Mouse (Mus musculus): ENCODE measurements around the gene Thoc6. TPM values are rescaled to one million over a fixed set of nuclear protein-coding genes. Genes with fewer than 3 reads are reported as not detected.

Gene Thoc6
- total RNA-seq, 2 experiments from 2014 or later = 9.3 to 10.8 TPM

DNA sequence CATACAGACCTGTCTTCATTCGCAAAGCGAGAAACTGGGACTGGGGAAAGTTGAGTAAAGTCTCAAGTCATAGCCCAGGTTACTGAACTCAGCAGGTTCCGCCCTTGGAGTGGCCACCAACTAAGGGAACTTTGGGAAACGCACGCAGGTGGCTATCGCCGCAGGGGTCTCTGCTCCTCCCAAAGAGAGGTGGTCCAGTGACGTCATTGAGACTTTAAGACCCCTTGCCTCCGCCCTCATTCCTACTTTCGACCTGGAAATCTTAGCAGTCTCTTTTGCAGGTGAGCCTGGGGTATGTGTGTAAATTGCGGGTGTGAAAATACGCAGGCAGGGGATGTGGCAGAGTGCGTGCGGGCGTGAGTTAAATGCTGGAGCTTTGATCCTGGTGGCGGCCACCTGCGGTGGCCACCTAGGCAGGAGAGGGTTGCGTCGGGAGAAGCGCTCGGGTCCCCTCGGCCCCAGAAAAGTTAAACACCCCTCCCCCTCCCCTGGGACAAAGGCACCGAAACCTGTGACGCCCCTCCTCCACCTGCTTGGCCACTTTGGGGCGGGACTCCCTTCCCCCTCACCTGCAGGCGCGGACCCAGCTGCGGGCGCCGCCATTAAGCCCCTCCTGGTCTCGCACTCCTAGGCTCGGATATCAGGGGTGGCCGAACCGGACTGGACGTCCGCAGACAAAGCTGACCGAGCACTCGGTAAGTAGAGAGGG lies 5.6 kb upstream of the Thoc6 start, which contains the start of gene Cldn6:
Gene Cldn6 (plus strand): TSS at position 123 of the 709 bp plus-strand sequence.
- DNase-seq = no peak

DNA sequence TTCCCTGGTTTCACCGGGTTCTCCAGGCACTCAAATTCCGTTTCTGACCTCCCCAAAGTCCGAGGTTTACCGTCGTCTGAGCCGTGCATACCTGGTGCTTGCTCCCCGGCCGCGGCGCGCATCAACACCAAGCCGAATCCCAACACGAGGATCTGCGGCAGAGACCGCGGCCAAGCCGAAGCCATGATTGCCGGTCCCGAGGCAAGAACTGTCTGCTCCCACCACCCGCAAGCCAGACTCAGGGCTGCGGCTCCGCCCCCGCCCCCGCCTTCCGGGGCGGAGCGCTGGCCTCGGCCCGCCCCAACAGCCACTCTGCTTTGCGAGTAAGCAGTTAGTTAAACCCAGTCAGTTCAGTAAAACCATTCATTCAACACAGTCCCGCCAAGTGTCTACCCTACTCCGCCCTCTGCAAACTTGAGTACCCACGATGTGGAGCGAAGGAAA lies 3.6 kb upstream of the Thoc6 start, which contains the start of gene Tnfrsf12a:
Gene Tnfrsf12a (minus strand): TSS at position 233 of the 444 bp plus-strand sequence.
- DNase-seq = peak; percentile 90

DNA sequence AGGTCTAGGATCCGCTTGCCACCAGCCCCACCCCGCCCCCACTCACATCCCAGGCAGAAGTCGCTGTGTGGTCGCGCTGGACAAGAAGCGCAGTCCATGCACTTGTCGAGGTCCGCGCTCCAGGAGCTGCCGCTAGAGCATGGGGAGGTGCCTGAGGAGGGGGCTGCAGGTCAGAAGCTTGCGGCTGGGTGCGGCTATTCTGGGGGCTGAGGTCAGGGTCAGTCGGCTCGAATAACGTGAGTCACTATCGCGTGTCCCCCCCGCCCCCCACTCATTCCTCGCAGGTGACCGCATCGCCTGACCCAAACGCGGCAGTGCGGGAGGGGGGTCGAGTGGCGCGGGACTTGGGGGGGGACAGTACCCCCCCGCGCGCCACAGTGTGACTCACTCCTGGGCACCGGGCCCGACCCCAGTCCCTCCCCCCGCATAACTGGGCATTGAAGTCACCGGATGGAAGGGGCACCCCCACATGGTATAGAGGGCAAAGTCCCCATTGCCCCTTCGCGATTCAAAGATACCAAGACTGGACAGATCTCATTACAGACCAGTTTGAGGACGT lies 2.9 kb upstream of the Thoc6 start:
- DNase-seq = peak; percentile 42

DNA sequence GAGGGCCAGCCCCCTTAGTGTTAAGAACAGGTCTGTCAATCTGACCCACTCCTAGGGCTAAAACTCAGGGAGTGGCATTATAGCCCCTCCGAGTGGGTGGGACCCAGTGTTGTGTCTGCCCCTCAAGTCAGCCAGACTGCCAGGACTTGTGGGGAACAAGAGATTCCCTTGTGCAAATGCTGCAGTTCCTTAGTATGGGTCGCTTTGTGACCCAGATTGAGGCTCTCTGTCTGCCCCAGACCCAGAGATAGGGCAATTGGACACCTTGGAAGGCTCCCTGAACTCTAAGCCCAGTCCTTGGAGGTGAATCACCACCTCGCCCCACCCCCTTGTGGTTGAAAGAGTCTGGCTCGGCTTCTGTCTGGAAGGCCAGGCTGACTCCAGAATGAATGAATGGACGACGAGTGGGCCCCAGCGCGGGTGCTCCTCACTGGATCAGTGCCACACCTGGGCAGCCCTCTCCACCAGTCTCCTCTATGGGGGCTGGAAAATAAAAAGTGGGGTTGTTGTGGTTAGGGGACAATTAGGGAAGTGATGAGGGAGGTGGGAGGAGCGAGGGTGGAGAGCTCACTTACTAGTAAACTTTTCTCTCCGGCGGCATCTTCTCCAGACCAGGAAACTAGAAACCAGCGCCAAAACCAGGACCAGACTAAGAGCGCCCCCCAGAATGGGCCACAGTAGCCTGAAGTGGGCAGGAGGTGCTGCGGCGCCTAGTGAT lies 2.0 kb upstream of the Thoc6 start:
- DNase-seq = peak; percentile 41

DNA sequence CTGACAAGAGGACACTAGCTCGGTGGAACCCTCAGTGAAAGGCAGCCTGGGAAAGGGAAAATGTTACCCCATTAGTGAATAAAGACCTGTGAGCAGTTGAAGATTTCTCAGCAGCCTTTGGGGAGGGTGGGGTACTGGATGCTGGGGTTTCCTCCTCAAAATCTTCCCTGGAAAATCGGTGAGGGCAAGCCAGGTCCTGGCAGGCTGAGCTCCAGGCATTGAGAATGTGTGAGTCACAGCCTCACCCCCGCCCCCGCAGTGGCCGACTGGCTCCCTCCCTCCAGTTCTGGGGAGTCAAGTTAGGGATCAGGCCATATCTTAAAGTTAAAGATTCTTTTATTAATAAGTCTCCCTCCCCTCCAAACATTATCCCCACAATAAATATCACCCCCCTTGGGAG lies 1.4 kb upstream of the Thoc6 start:
- peak; percentile 68 for DNase-seq

DNA sequence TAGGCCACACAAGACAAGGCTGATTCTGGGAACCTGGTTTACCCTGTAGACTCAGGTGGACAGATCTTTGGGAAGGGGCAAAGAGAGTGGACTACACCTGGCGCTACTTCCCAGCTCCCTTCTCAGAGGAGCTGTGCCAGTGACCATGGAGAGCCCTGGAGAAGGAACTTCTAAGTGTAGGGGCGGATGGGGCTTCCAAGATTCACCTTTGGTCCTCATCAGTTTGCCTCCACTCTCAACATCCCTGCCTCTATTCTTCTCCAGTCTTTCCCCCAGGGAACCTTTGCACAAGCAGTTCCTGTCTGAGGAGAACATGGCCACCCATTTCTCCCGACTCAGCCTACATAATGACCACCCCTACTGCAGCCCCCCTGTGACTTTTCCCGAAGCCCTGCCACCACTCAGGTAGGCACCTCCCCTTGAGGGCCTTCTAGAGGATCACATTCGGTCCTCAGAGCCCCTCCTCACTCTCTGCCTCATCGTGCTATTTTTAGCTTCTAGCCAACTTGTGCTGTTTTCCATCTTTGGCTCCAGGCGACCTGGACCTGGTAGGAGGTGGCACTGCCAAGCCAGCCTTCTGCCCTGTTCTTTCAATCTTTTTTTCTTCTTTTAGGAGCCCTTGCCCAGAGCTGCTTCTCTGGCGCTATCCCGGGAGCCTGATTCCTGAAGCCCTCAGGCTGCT lies 730 bp upstream of the Thoc6 start:
- DNase-seq = no peak

DNA sequence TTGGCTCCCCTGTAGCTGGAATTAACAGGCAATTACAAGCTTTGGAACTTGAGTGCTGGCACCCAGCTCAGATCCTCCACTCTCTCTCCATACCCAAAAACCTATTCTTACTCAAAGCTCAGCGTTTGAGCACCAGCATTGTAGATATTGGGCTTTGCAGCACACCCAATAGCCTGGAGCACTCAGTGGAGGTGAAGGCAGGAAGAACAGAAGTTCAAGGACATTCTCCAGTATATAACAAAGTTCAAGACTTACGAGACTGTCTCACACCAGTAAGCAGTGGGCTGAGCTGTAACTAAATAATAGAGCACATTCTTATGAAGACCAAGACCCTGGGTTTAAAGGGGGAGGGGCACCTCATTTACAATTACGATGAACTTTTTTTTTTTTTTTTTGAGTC lies 921 bp downstream of the Thoc6 start:
- no peak for DNase-seq

DNA sequence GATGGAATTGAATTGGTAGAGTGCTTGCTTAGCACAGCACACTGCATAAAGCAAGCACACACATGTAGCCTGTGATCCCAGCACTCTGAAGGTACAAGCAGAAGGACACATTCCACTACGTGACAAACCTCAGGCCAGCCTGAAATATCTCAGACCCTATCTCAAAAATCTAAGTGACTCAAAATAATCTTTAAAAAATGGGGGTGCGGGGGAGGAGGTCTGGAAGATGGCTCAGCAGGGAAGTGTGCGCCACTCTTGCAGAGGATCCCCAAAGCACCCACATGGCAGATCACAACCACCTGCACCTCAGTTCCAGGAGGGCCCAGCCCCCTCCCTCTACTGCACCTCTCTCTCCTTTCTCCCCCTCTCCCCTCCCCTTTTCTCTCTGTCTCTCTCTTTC lies 2.2 kb downstream of the Thoc6 start:
- DNase-seq = no peak

DNA sequence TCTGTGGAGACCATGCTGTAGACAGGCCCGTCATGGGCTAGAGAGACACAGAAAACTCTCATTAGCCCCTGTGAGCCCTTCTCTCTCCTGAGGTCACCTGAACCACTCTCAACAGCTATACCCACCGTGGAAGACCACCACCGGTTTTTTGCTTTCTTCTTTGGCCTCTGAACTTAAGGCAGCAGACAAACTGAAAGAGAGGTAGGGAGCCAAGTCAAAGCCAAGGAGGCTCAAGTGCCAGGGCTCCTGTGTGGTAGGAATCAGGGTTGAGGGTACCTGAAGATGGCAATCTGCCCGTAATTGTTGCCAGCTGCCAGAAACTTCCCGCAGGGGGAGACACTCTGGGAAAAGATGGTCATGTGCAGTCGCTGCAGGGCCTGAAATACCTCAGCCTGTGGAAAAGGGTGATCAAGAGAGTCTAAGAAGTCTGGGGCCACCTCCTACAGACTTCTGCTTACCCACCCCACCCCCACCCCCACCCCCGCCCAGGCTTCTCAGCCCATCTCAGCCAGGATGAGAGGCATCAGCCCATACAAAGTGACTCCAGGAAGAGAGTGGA lies 3.1 kb downstream of the Thoc6 start:
- no peak for DNase-seq

DNA sequence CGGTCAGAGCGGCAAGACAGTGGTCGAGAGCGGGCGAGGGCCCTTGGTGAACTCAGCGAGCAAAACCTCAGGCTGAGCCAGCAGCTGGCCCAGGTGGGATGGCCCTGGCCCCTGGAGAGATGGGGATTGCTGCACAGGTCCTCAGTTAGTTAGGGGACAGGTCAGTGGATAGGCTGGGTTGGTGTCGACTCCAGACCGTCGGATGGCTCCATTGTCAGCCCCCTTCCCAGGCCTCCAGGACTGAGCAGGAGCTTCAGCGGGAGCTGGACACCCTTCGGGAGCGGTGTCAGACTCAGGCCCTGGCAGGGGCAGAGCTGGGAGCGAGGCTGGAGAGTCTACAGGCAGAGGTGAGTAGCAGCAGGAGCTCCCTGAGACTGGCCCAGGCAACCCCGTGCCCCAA lies 8.2 kb downstream of the Thoc6 start:
- DNase-seq = no peak

DNA sequence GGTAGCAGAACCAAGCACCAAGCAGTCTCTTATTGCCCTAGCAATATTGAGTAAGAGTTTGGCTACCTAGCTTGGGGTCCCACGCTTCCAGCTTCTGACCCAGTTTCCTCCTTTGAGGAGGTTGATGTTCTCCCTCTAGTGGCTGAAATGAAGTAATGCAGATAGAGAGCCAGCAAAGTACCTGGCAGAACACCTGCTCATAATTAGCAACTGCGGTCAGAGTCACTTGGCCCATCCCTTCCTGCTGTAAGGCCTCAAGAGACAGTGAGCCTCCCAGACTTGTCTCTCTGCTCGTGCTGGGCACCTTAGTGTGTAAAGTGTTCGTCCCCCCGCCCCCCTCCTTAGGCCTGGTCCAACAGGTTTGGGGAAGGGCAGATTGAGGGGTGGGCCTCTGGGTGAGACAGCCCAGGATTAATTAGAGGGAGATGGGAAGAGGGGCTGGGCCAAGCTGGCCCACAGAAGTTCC lies 9.1 kb downstream of the Thoc6 start:
- DNase-seq = no peak

DNA sequence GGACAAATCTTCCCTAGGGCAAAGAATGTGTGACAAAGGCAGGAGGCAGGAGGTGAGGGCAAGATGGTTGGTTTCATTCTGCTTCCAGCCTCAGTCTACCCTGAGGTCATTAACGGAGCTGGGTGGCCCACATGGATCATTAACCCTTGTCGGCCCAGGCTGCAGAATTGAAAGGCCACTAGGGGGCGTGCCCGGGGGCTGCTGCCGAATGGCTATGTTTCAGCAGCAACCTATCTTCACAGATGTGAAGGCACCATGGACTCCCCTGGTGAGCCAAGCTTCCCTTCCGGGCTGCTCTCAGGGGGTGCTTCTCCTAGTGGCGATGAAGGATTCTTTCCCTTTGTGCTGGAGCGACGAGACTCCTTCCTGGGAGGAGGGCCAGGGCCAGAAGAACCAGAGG lies 12.2 kb downstream of the Thoc6 start:
- no peak for DNase-seq

DNA sequence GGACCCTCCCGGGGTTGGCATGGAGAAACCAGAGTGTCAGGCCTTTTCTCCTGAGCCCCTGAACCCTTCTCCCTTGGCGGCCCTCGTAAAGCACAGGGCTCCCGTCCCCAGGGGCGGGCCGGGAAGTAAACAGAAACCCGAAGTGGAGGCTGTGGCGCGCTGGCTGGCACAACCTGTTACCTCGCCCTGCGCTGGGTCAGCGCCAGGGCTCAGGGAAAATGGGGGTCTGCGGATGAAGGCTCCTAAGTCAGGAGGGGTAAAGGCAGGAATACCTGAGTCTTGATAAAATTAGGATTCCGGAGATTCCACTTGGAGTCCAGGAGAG lies 12.8 kb downstream of the Thoc6 start:
- DNase-seq = no peak

DNA sequence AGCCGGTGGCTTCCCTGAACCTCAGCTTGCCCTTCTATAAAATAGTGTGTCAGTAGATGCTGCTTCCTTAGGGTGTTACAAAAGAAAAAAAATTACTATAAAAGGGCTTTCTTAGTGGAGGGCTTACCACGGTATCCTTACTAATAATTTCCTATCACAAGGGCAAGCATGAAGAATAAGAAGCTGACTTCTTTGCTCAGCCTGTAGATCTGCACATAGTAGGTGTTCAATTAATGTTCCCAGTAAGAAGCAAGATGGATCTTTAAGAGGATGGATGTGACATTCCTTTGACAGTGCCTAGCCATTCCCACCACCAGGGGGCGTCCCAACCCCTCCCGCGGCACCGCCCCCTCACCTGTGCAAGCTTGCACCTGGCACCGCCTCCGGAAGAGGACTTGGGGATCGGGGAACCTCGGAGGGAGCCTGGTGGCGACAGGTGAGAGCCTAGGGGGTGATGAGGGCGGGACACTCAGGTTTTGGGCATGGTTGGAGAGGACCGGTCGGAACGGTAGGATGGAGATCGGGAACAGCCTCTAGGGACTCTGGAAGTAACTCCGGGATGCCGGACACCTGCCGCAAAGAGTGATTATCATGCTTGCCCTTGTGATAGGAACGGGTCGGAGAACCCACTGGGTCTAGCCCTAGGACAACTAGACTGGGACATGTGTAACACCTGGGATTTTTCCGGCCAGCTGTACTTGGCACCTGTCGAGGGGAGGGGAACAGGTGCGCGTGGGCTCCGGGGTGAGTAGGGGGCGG lies 13.4 kb downstream of the Thoc6 start, which contains the start of gene Bicdl2:
Gene Bicdl2 (plus strand): TSS at position 390 of the 759 bp plus-strand sequence.
- no peak for DNase-seq

DNA sequence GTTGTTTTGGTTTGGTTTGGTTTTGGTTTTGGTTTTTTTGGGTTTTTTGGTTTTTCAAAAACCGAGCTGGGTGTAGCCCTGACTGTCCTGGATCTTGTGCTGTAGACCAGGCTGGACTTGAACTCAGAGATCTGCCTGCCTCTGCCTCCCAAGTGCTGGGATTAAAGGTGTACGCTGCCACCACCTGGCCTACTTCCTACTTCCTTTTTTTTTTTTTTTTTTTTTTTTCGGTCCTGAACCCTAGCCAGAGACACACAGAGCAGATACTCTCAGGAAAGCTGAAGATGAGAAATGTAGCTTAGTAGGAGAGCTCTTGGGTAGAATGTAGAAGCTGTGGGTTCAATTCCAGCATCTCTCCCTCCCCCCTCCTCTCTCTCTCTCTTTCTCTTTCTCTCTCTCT lies 15.2 kb downstream of the Thoc6 start:
- DNase-seq = no peak

DNA sequence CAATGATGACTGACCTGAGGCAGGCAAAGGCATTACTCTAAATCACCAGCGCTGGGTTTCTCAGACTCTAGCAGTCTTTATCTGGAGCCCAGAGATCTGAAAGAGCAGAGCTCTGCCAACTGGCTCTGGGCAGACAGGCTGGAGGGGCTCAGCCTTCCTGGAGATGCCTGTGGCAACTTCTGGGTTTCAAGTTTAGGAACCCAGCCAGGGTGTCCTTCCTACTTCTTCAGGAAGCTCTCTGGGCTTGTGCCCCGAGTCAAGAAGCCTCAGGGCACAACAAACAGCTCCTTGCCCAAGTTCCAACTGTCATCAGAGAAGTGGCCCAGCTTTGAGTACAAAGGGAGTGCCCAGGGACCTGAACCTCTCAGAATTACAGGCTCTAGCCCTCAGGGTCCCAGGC lies 19.3 kb downstream of the Thoc6 start:
- no peak for DNase-seq

DNA sequence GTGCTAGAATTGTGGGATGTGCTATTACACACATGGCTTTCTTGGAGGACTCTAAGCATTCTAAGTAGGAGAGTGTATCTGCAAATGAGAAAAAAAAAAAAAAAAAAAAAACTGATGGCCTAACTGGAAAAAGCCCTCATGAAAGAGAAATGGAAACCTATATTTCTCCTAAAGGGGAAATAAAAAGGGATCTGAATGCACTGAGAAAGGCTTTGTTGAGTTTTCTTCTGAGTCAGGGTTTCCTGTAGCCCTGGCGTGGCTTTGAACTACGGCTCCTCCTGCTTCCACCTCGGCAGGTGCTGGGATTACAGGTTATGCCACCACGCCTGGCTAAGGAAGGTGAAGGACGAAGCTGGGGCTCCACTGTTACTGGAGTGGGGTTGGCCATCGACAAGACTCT lies 19.7 kb downstream of the Thoc6 start:
- DNase-seq = no peak

DNA sequence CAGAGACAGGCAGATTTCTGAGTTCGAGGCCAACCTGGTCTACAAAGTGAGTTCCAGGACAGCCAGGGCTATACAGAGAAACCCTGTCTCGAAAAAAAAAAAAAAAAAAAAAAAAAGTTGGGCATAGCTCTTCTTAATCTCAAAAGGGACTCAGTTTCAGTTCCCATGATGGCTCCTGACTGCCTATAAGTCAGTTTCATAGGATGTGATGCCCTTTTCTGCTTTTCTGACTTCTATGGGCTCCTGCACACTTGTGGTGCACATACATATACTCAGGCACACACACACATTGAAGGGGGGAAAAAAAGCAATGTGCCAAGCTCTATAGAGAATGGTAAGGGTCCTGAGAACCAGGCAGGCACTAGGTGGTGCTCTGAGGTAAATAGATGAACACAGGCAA lies 20.4 kb downstream of the Thoc6 start:
- DNase-seq = no peak

DNA sequence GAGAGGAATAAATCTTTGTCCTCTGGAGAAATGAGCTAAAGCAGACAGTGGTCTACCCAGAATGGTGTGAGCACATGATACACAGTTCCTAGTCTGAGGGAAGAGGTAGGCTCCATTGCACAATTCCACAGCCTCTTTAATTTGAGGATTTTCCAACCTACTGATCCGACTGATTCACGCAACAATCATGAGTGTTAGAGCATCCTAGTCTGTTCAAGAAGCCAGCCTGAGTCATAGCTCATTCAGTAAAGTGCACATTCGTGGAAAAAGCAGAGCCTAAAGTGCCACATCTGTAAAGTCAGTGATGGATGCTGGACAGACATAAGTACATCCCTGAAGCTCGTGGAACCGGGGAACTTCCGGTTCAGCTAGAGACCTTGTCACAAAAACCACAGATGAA lies 22.3 kb downstream of the Thoc6 start:
- DNase-seq = no peak

DNA sequence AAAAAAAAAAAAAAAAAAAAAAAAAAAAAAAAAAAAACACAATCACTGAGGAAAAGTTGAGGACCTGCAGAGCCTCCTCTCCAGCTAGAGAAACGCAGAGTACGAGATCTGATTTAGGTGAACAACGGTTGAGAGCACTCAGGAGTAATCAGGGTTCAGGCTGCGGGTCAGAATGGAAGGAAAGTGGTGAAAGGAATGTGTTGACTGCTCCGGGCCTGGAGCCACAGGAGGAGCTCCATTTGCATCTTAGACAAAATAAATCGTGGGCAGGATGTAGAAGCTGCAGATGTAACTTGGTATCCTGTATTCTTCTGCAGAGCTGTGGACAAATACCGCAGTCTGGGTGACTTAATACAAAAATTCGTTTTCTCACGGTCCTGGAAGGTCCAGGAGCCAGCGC lies 27.8 kb downstream of the Thoc6 start:
- DNase-seq = no peak

DNA sequence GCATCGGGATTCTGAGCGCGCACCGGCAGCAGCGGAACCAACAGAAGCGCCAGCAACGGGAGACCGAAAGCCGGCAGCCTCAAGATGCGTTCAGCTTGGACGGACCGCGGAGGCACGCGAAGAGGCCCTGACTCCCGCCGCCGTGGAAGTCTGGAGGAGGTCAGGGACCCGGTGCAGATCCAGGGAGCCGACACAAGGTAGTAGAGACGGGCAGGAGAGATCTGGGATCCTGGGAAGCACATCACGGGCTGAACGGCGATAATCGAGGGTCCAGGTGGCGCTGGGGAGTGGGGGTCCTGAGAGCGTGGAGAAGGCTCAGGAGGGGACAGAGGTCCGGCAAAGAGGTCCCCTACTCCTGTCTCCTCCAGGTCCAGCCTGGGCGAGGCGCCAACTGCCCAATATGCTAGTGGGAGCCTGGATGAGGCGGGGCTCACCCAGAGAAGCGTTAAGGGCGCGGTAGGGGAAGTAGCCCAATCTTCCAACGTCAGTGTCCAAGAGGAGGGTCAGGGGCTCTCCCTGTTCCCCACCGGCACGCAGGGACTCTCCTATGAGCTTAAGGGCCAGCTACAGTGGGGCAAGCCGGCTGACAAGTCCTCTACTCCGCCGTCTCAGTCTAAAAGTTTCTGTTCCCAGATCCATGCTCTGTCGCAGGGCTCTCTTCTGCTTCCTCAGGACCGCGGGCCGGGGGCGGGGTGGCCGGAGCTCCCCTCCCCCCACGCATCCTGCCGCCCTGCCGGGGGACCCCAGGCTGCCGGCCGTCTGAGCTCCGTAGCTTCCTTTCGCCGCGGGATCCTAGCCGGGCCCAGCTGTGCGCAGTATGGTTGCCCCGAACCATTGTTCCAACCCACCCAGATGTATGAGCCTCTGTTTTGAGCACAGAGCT lies 28.8 kb downstream of the Thoc6 start, which contains the start of gene Mmp25:
Gene Mmp25 (minus strand): TSS at position 665 of the 883 bp plus-strand sequence.
- no peak for DNase-seq

Measured in gastrocnemius, postnatal 25 days (tissue).